Mouse (Mus musculus): ENCODE measurements around the gene Nrros. TPM values are rescaled to one million over a fixed set of nuclear protein-coding genes. Genes with fewer than 3 reads are reported as not detected.

Nrros gene
- polyA plus RNA-seq, 1 experiment = 4.1 TPM

GRCm38 (mm10) chr16:32113541-32114218, 51.7 kb downstream of the Nrros start:
- WGBS = 56% methylated on average over 23 of the region's 23 CpGs

GRCm38 (mm10) chr16:32110951-32111699, 54.3 kb downstream of the Nrros start:
- TF ChIP-seq POLR2A (IDR thresholded peaks at IDR 0.05; ENCODE audit: borderline replicate concordance, insufficient read depth, low read length) (no peak), CTCF (IDR thresholded peaks at IDR 0.05; ENCODE audit: borderline replicate concordance, insufficient read depth, low read depth, low read length) (no peak)
- peak in 1 of 2 experiments; percentile 23 for DNase-seq
- 61% methylated on average over 15 of the region's 15 CpGs for WGBS
- no peak overlapping the region for H3K27ac ChIP-seq (ENCODE audit: insufficient read depth, low read length)
- H3K4me3 ChIP-seq (replicated peaks; ENCODE audit: insufficient read depth, low read depth, low read length) = no peak overlapping the region
- no peaks in the 10 kb centered on the region for H3K27me3 ChIP-seq (ENCODE audit: control insufficient read depth, insufficient read depth, low read length)
- no peaks in the 10 kb centered on the region for H3K4me1 ChIP-seq (ENCODE audit: control insufficient read depth, insufficient read depth, low read length)

More at GRCm38 (mm10) chr16:32113541-32114218, 51.7 kb downstream of the Nrros start:
- Histone ChIP-seq H3K4me1 (ENCODE audit: control insufficient read depth, insufficient read depth, low read length) (no peaks in the 10 kb centered on the region), H3K27ac (ENCODE audit: insufficient read depth, low read length) (no peak overlapping the region), H3K27me3 (ENCODE audit: control insufficient read depth, insufficient read depth, low read length) (no peaks in the 10 kb centered on the region), H3K4me3 (replicated peaks; ENCODE audit: insufficient read depth, low read depth, low read length) (no peak overlapping the region)
- peak in 1 of 2 experiments; percentile 11 for DNase-seq
- TF ChIP-seq POLR2A (IDR thresholded peaks at IDR 0.05; ENCODE audit: borderline replicate concordance, insufficient read depth, low read length) (no peak), CTCF (IDR thresholded peaks at IDR 0.05; ENCODE audit: borderline replicate concordance, insufficient read depth, low read depth, low read length) (no peak)

GRCm38 (mm10) chr16:32108578-32108977, 56.8 kb downstream of the Nrros start:
- WGBS = 89% methylated on average over 2 of the region's 2 CpGs
- H3K27ac ChIP-seq (ENCODE audit: insufficient read depth, low read length) = no peak overlapping the region
- no peaks in the 10 kb centered on the region for H3K27me3 ChIP-seq (ENCODE audit: control insufficient read depth, insufficient read depth, low read length)
- TF ChIP-seq POLR2A (IDR thresholded peaks at IDR 0.05; ENCODE audit: borderline replicate concordance, insufficient read depth, low read length) (no peak), CTCF (IDR thresholded peaks at IDR 0.05; ENCODE audit: borderline replicate concordance, insufficient read depth, low read depth, low read length) (no peak)
- H3K4me1 ChIP-seq (ENCODE audit: control insufficient read depth, insufficient read depth, low read length) = no peaks in the 10 kb centered on the region
- DNase-seq = no peak
- no peak overlapping the region for H3K4me3 ChIP-seq (replicated peaks; ENCODE audit: insufficient read depth, low read depth, low read length)

DNA sequence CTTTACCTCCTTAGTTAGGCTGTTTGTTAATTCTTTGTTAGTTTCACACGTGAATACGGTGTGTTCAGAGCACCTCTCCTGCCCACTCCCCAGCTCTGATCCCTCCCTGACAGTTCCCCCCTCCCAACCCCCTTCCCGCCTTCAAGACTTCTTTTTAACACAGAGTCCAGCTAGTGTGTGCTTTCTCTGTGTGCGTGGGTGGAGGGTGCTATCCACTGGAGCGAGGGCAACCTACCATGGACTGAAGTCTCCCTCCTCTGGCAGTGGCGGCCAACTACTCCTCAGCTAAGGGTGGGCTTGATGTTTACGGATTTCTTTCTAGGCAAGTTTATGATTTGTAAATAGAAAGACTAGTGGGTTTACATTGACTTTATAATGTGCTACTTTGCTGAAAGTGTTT, 57.2 kb downstream of the Nrros start:
- H3K27me3 ChIP-seq (ENCODE audit: control insufficient read depth, insufficient read depth, low read length) = no peaks in the 10 kb centered on the region
- DNase-seq = no peak
- no peak overlapping the region for H3K27ac ChIP-seq (ENCODE audit: insufficient read depth, low read length)
- no peaks in the 10 kb centered on the region for H3K4me1 ChIP-seq (ENCODE audit: control insufficient read depth, insufficient read depth, low read length)
- WGBS = 78% methylated on average over 7 of the region's 7 CpGs
- TF ChIP-seq CTCF (IDR thresholded peaks at IDR 0.05; ENCODE audit: borderline replicate concordance, insufficient read depth, low read depth, low read length) = no peak
- TF ChIP-seq POLR2A (IDR thresholded peaks at IDR 0.05; ENCODE audit: borderline replicate concordance, insufficient read depth, low read length) = no peak
- no peak overlapping the region for H3K4me3 ChIP-seq (replicated peaks; ENCODE audit: insufficient read depth, low read depth, low read length)

DNA sequence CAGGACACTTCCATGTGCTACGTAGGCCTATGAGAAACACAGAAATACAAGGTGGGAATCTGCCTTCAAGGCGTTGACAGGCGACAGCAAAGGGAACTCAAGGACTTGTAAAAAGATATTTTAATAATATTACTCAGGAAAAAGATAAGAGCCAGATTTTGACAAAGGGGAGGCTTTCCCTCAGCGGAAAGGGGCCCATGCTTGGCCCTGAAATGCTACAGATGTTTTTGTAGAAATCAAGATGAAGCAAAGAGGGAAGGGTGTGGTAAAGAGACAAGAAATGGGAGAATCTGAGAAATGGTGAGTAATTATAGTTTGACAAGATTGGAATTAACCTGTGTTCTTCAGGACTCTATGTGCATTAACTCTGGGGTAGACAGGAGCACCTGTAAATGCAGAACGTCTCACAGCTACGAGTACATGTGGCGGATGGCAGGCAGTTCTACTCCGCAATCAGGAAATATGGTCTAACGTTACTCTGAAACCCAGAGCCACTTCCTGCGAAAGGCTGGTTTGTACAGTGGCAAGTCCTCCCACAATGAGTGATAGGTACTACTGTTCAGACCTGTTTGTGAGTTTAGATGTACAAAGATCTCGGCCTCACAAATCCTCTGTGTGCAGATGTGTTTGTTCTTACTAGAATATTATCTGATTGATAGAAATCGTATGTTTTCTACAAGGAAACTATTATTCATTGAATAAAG, 57.9 kb downstream of the Nrros start:
- Histone ChIP-seq H3K27ac (ENCODE audit: insufficient read depth, low read length) (no peak overlapping the region), H3K27me3 (ENCODE audit: control insufficient read depth, insufficient read depth, low read length) (no peaks in the 10 kb centered on the region), H3K4me3 (replicated peaks; ENCODE audit: insufficient read depth, low read depth, low read length) (no peak overlapping the region), H3K4me1 (ENCODE audit: control insufficient read depth, insufficient read depth, low read length) (no peaks in the 10 kb centered on the region)
- WGBS = 97% methylated on average over 12 of the region's 12 CpGs
- TF ChIP-seq CTCF (IDR thresholded peaks at IDR 0.05; ENCODE audit: borderline replicate concordance, insufficient read depth, low read depth, low read length) = no peak
- no peak for TF ChIP-seq POLR2A (IDR thresholded peaks at IDR 0.05; ENCODE audit: borderline replicate concordance, insufficient read depth, low read length)
- DNase-seq = no peak

DNA sequence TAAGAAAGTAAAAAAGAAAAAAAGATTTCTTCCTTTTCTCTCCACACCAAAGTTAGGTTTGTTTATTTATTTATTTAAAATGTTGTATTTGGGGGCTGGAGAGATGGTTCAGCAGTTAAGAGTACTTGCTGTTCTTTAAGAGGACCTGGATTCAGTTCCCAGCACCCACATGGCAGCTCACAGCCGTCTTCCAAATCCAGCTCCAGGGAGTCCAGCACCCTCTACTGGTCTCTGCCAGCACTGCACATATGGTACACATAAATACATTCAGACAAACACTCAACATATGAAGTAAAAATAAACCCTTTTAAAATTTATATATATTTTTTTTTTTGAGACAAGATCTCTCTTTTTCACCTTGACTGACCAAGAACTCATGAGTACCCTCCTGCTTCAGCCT, 59.7 kb downstream of the Nrros start:
- Histone ChIP-seq H3K4me1 (ENCODE audit: control insufficient read depth, insufficient read depth, low read length) (no peaks in the 10 kb centered on the region), H3K4me3 (replicated peaks; ENCODE audit: insufficient read depth, low read depth, low read length) (no peak overlapping the region), H3K27me3 (ENCODE audit: control insufficient read depth, insufficient read depth, low read length) (no peaks in the 10 kb centered on the region), H3K27ac (ENCODE audit: insufficient read depth, low read length) (no peak overlapping the region)
- TF ChIP-seq POLR2A (IDR thresholded peaks at IDR 0.05; ENCODE audit: borderline replicate concordance, insufficient read depth, low read length) (no peak), CTCF (IDR thresholded peaks at IDR 0.05; ENCODE audit: borderline replicate concordance, insufficient read depth, low read depth, low read length) (peak; percentile 19; the same call in 1 of the 2 replicates)
- WGBS = 89% methylated on average over 1 of the region's 1 CpGs
- DNase-seq = no peak

GRCm38 (mm10) chr16:32102295-32102694, 63.1 kb downstream of the Nrros start:
- no peak for DNase-seq
- TF ChIP-seq CTCF (IDR thresholded peaks at IDR 0.05; ENCODE audit: borderline replicate concordance, insufficient read depth, low read depth, low read length) = no peak
- no peak for TF ChIP-seq POLR2A (IDR thresholded peaks at IDR 0.05; ENCODE audit: borderline replicate concordance, insufficient read depth, low read length)
- H3K4me3 ChIP-seq (replicated peaks; ENCODE audit: insufficient read depth, low read depth, low read length) = no peak overlapping the region
- WGBS = 86% methylated on average over 13 of the region's 13 CpGs
- H3K27me3 ChIP-seq (ENCODE audit: control insufficient read depth, insufficient read depth, low read length) = no peaks in the 10 kb centered on the region
- H3K27ac ChIP-seq (ENCODE audit: insufficient read depth, low read length) = no peak overlapping the region
- peaks cover 2% of the 10 kb centered on the region; the same call in 1 of the 2 replicates for H3K4me1 ChIP-seq (ENCODE audit: control insufficient read depth, insufficient read depth, low read length)
